ENCODE assay signal across 8 mouse cellular contexts in genomic region chr8:70905831-70906736, GRCm38 (mm10). TPM values are rescaled to one million over a fixed set of nuclear protein-coding genes. Genes with fewer than 3 reads are reported as not detected.
A peak's percentile ranks its signal among the peaks of the same experiment; 100 is the strongest.
DNase-seq lines count a peak whose midpoint lies in the region; ATAC-seq and TF ChIP-seq lines count a peak whose summit lies in the region.

Gene Map1s, plus strand, starts transcription at chr8:70905932.

- TF ChIP-seq POLR2A in cortical plate, adult 2 months (IDR thresholded peaks at IDR 0.05; ENCODE audit: extremely low read depth, insufficient read depth, low read length): peak; percentile 68; the same call in 1 of the 2 replicates

- intact Hi-C loops in left cerebral cortex, postnatal 10 days (cut with DNase I): no loop called here

- H3K27ac ChIP-seq in cortical plate, adult 2 months (ENCODE audit: insufficient read depth, low read length): peak within 1 kb of the TSS; percentile 71

- peaks cover 3% of the 10 kb centered on the region; the same call in 1 of the 2 replicates for H3K4me1 ChIP-seq in cortical plate, adult 2 months (ENCODE audit: control insufficient read depth, insufficient read depth, low read length)

- peak; percentile 76 for DNase-seq in adipocyte (ENCODE audit: low spot score)
- peak; percentile 77 for DNase-seq in gastrocnemius, postnatal 10 days
- DNase-seq in induced T-regulatory cell, adult 2 months (ENCODE audit: low read depth): peak; percentile 91
- DNase-seq in left cerebral cortex, postnatal 10 days (ENCODE audit: extremely low spot score in 1 of 2, low spot score in 2 of 2): peak; percentile 83 to 93
- peak; percentile 93 to 94 for DNase-seq in right cerebral cortex, postnatal 10 days (ENCODE audit: low spot score in 2 of 2)
- DNase-seq in urinary bladder, postnatal 4 days (ENCODE audit: low spot score in 2 of 2): peak; percentile 72 to 79

- peak within 1 kb of the TSS; percentile 65 for H3K4me3 ChIP-seq in cortical plate, adult 2 months (ENCODE audit: insufficient read depth, low read length)

- ATAC-seq in megakaryocyte progenitor cell, adult 5-6 weeks (replicated peaks; ENCODE audit: poor library complexity): peak; percentile 75

- no peak for TF ChIP-seq CTCF in cortical plate, adult 2 months (IDR thresholded peaks at IDR 0.05; ENCODE audit: extremely low read depth, insufficient read depth, low read length)

RNA-seq across cellular contexts. Expression of gene Map1s, which starts in this region (rescaled TPM):
- polyA plus RNA-seq in cortical plate, adult 2 months (2012; rRNA removed): 62.2 and 62.3 TPM in 2 replicates
- 10 to 100 TPM; 17.3 to 24.5 TPM for total RNA-seq in gastrocnemius, postnatal 10 days (2021)
- total RNA-seq in left cerebral cortex, postnatal 10 days (2021): 10 to 100 TPM; 76.5 to 79.8 TPM
- 14.4 and 14.7 TPM in 2 replicates for total RNA-seq in megakaryocyte progenitor cell, adult 5-6 weeks (2015)
- 13.2 and 14.4 TPM in 2 replicates for total RNA-seq in megakaryocyte progenitor cell, adult 5-6 weeks (2017)

Comparison
In these comparisons a context has a peak if more than half of its experiments do, and no peak if none do; other contexts are left out.
1. Peak in every context shown above with its lines: DNase-seq, ATAC-seq, H3K4me3 ChIP-seq and H3K27ac ChIP-seq.